Mouse (Mus musculus) MEL-GATA-1-ER (cell line): Measurements from ENCODE around the gene Pclo.
"Not testable (repeated sequence)": the region's sequence is repeated elsewhere in the genome, so short reads cannot be mapped to it uniquely, and the experiment has no call there.

Experiments used
- DNase-seq: peaks from one replicate; pipeline ENCODE4 v3.0.0-alpha.2; 2012; ENCODE audit warnings: low read depth; ENCODE audit errors: extremely low read depth

Gene Pclo

GRCm38 (mm10) chr5:14514631-14515523, at the start of gene Pclo:
Pclo (plus strand) TSS chr5:14514918.
- no peak for DNase-seq

DNA sequence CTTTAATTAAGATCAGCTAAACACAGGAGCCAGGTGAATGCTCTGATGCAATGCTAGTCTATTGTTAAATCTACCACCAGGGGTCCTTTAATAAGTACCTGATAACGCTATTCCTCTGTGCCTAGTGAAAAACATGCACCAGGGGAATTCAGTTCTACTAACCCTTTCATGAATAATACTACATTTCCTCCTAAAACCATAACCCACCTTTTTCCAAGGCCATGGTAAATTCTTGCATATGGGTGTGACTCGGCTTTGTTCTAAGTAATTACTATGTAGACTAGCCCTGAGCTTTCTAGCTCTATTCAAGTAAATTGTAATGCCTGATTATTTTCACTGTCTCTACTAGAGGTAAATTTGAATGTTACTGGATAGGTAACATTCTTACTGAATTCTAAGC, 20.3 kb upstream of the Pclo start:
- not testable (repeated sequence) for DNase-seq

DNA sequence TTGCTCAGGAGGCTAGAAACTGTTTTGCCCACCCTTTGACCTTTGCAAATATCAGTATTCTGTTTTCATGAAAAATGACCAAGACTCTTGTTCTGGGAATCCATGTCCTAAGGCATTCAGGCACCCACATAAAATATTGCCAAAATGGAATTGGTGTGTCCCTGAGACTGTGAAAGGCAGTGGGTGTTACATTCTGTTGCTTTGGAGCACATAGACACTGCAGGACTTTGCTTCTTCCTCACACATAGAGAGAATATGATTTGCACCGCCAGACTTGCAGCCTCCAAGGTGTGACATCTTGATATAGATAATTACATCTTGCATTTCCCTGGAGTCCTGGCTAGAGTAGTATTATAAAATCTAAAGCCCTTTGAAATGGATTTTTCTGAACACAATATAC, 6.2 kb upstream of the Pclo start:
- DNase-seq: no peak

DNA sequence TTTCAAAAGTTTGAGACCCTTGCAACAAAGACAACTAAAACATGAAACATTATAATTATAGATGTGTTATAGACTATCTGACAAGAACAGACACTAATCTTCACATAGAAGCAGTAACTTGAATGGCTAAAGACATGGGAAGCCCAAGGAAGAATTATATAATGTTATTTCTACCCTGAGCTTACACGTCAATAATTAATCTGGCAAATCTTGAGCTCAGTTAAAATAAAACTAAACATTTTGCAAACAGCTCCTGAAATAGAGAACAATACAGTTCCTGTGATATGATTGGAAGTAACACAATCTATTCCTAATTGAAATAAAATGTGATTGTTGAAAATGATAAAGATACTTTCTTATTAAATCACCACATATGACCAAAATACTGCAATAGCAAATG, 5.1 kb upstream of the Pclo start:
- DNase-seq: no peak

DNA sequence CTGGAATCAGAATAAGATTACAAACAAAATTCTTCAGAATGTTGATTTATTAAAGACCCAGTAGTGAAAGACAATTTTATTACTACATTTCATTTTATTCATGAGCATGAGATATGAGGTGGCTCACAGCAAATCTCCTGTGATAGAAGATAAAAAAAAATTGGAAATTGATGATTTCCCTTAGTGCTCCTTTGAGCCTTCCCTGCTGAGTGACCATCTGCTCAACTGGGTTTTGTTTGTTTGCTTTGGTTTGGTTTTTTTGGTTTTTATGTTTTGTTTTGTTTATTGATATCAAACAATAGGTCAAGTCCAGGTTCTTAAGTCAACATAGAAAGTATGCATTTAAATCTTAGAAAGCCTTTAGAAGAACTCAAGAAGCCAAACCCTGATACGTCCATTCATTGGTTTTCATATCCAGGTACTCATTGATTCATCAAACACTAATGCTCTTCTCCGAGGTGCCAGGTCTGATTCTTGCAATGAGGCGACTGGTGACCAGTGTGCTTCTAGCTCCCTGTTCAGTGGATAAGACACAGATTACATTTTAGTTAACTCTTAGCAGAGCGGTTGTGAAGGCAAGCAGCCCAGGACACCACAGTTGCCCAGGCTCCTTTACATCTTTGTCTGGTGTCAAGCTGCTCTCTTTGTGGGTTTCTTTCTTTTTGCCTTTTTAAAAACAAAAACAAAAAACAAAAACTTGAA, 3.6 kb downstream of the Pclo start:
- DNase-seq: no peak

- no peak for DNase-seq
Measured at GRCm38 (mm10) chr5:14522006-14522405, 7.3 kb downstream of the Pclo start.

DNA sequence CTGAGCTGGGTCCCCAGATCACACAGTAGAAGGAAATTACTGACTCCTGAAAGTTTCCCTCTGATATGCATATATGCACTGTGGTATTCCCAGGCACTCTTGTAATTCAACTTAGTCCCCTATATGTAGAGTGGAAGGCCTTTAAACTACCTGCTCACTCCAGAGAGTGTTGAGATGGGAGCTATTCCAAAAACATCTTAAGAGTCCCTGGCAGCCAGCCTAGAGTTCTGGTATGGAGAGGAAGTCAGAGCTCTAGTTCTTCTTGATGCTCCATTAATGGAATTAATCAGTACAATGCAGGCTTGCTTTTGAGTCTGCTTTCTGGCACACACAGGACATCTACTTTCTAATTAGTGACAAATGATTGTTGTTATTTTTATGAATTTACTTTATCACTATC, 11.3 kb downstream of the Pclo start:
- DNase-seq: no peak

DNA sequence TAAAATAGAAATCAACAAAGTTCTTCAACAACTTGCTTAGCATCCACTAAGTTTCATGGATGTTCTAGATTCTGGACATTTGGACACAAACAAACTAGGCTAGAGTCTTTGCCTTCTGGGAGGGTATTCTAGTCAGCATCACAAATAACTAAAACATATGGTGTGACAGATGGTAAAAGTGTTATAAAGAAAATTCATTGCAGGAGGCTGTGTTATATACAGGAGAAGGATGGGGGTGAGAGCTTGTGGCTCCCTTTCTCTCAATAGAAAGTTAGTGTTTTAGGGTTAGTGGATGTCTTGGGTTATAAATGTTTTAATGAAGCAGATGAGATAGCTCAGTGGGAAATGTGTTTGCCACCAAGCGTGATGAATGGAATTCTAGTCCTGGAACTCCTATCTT, 13.1 kb downstream of the Pclo start:
- DNase-seq: no peak

DNA sequence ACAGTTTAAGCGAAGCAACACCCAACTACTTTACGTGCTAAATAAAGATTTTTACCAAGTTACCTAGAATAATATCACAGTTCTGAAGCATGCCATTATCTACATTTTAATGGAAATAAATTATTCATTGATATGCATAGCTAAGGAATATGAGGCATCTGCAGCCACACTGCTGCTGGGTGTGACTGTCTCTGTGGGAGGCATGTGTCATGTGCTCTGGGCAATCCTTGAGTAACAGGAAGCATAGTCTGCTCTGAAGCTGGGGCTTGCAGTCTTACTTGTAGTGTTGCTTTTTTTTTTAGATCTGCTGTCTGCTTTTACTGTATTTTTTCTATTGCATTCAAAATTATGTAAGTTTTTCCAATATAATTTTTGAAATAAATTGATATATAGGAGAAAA, 17.2 kb downstream of the Pclo start:
- no peak for DNase-seq

- no peak for DNase-seq
Measured at GRCm38 (mm10) chr5:14539346-14539745, 24.6 kb downstream of the Pclo start.

GRCm38 (mm10) chr5:14539961-14540627, 25.4 kb downstream of the Pclo start:
- DNase-seq: no peak

DNA sequence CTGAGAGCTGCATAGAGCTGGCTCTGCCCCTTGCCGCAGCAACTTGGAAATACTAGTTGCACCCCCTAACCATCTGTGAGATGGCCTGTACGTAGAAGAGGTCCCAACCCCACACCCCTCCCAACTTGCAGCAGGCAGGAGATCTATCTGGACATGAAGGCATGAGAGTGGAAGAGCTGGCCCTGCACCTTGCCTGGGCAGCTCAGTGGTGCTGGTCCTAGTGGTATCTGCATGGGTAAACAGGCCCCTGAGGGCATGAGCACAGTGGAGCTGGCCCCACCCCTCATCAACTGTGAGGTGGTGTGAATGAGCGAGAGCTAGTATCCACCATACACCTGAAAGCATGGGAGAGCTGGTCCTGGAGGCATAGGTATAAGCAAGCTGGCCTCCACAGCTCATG, 60.9 kb downstream of the Pclo start:
- DNase-seq: no peak

DNA sequence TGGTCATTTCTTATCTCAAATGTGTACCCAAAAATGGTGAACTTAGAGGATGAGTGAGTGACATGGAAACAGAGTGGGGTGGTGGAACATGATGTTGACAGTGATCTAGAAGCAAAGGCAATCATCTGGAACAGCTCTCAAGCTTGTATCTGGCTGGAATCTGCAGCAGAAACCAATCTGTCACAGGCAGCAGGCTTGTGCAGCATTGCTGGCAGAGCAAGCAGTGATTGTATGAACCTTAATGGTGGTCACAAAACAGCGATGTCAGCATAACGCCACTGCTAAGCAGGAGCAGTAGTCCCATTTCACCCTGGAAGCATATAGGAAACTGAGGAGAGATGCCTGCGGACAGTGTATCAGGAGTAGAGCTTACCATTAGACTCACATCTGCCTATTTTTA, 76.8 kb downstream of the Pclo start:
- DNase-seq: no peak

DNA sequence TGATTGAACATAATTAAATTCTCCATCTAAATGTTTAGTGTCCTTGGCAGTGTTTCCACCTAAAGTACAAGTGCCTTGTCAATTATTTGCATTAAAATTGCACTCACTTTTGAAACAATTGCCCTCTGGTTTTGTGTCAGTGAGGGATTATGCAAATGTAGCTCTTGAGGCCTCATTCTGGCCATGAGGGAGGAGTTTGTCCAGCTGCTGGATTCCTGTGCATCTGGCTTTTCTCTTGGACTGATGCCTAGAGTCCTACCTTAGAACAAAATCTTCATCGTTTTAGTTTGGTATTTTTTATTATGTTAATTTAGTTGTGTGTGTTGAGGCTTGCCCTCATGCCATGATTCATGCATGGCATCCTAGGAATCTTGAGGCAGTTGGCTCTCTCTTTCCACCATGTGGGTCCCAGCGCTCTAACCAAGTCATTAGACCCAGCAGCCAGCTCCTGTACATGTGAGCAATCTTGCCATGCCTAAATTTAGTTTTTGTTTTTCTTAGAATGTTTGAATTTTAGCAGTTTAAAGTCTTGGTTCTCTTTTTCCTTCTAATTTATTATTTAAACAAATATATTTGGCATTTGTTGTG, 80.8 kb downstream of the Pclo start:
- no peak for DNase-seq

- peak; percentile 31 for DNase-seq
Measured at GRCm38 (mm10) chr5:14608318-14608717, 93.6 kb downstream of the Pclo start.

GRCm38 (mm10) chr5:14621146-14621545, 106.4 kb downstream of the Pclo start:
- no peak for DNase-seq

DNA sequence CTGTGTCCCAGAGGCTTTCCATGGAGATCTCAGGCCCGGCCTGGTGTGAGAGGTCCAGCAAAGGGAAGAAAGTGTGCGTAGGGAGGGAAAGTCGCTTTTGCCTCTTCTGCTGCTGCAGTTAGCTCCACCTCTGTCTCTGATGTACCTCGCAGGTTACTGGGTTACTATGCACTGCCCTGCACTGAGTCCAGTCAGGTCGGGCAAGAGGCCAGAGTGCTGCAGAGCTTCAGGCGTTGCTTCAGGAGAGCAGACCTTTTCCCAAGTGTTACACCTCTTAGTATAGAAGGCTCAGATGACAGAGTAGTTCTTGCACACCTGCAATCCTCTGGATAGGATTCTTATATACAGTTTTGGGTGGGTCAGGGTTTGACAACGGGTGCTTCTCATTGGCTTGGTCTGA, 108.6 kb downstream of the Pclo start:
- DNase-seq: no peak

- no peak for DNase-seq
Measured at GRCm38 (mm10) chr5:14641260-14641659, 126.5 kb downstream of the Pclo start.

DNA sequence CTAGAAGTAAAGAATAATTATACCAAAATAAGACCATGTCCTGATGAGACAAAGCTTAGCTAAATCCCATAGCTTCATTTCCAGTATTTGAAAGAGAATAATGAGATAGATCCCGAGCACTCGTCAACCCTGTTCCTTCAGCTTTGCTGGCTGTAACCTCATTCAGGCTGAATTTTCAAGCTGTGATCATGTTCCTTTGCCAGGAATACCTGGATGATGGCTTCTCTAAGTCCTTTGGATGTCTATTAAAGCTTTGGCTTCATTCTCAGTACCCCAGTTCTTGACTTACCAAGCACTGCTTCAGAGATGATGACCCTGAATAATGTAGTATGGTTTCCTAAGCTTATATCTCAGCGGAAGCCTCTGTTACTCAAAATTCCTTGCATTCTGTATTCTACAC, 131.1 kb downstream of the Pclo start:
- no peak for DNase-seq

DNA sequence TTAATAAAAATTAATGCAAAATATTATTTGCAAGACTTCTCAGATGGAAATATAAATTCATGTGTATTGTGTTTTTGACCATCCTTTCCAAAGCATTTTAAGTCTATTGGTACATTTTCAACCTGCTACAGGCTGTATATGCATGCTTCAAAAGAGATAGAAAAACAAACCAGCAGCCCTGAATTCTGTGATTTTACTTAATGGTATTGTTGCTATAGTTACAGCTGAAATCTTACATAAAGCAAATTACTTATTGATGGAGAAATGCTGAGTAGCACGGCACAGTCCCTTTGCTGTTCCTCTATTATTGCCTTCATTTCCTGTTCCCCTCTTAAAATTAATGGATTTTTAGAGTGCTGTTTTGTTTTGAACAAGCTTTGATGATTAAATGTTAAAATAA, 145.9 kb downstream of the Pclo start:
- DNase-seq: no peak

DNA sequence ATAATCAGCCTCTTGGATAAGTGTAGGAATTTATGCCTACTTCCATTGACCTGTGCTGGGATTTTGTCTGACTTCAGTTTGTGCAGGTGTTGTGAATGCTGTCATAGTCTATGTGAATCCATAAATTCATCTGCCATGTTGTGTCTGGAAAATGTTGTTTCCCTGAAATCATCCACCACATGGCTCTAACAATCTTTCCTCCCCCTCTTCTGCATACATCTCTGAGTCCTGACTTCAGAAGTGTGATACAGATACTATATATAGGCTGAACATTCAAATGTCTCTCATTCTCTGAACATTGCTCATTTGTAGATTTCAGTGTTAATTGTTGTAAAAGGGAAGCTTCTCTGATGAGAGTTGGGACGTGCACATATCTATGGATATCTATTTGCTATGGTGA, 147.5 kb downstream of the Pclo start:
- DNase-seq: no peak

- no peak for DNase-seq
Measured at GRCm38 (mm10) chr5:14662603-14663002, 147.9 kb downstream of the Pclo start.
